Mouse (Mus musculus): ENCODE results near the gene Gm20388. TPM values are rescaled to one million over a fixed set of nuclear protein-coding genes. Genes with fewer than 3 reads are reported as not detected.

The Gm20388 gene
- polyA plus RNA-seq, 1 experiment from 2014 or later, result not detected

GRCm38 (mm10) chr8:122011066-122011588 lies 2100.5 kb downstream of the Gm20388 start:
- no peak overlapping the region for H3K9ac ChIP-seq (ENCODE audit: low read length)
- H3K36me3 ChIP-seq (ENCODE audit: control insufficient read depth, insufficient read depth, low read length), result peaks cover 40% of the 10 kb centered on the region
- WGBS, result 39% methylated on average over 7 of the region's 7 CpGs
- no peak overlapping the region for H3K4me2 ChIP-seq (ENCODE audit: low read length)
- no peaks in the 10 kb centered on the region for H3K27me3 ChIP-seq (ENCODE audit: control insufficient read depth, insufficient read depth, low read length)
- no peak overlapping the region for H3K4me3 ChIP-seq (ENCODE audit: control insufficient read depth in 1 of 2, insufficient read depth in 1 of 2, low read depth in 1 of 2, low read length in 2 of 2)
- no peaks in the 10 kb centered on the region for H3K9me3 ChIP-seq (ENCODE audit: control insufficient read depth, low read length)
- no peak overlapping the region for H3K27ac ChIP-seq (replicated peaks in 1 of 2; ENCODE audit: control insufficient read depth in 1 of 2, insufficient read depth in 1 of 2, low read depth in 2 of 2, low read length in 2 of 2)
- ATAC-seq (ENCODE audit: insufficient number of reproducible peaks, insufficient read depth, low FRiP score, low read depth), result no peak
- peaks cover 24 to 34% of the 10 kb centered on the region in 2 experiments for H3K4me1 ChIP-seq (ENCODE audit: control insufficient read depth in 2 of 2, insufficient read depth in 2 of 2, low read length in 2 of 2)

- 27% methylated on average over 3 of the region's 3 CpGs for WGBS
- peaks cover 34 to 52% of the 10 kb centered on the region in 2 experiments for H3K4me1 ChIP-seq (ENCODE audit: control insufficient read depth in 2 of 2, insufficient read depth in 2 of 2, low read length in 2 of 2)
- no peak for ATAC-seq (ENCODE audit: insufficient number of reproducible peaks, insufficient read depth, low FRiP score, low read depth)
- no peak overlapping the region for H3K9ac ChIP-seq (ENCODE audit: low read length)
- no peaks in the 10 kb centered on the region for H3K27me3 ChIP-seq (ENCODE audit: control insufficient read depth, insufficient read depth, low read length)
- H3K36me3 ChIP-seq (ENCODE audit: control insufficient read depth, insufficient read depth, low read length), result peaks cover 22% of the 10 kb centered on the region
- no peak overlapping the region for H3K27ac ChIP-seq (replicated peaks in 1 of 2; ENCODE audit: control insufficient read depth in 1 of 2, insufficient read depth in 1 of 2, low read depth in 2 of 2, low read length in 2 of 2)
- H3K4me3 ChIP-seq (ENCODE audit: control insufficient read depth in 1 of 2, insufficient read depth in 1 of 2, low read depth in 1 of 2, low read length in 2 of 2), result no peak overlapping the region
- no peaks in the 10 kb centered on the region for H3K9me3 ChIP-seq (ENCODE audit: control insufficient read depth, low read length)
- no peak overlapping the region for H3K4me2 ChIP-seq (ENCODE audit: low read length)
These were observed 2104.0 kb downstream of the Gm20388 start for GRCm38 (mm10) chr8:122014606-122015005.

GRCm38 (mm10) chr8:122018046-122018831 lies 2107.6 kb downstream of the Gm20388 start:
- H3K27me3 ChIP-seq (ENCODE audit: control insufficient read depth, insufficient read depth, low read length), result no peaks in the 10 kb centered on the region
- H3K9ac ChIP-seq (ENCODE audit: low read length), result no peak overlapping the region
- H3K4me3 ChIP-seq (ENCODE audit: control insufficient read depth in 1 of 2, insufficient read depth in 1 of 2, low read depth in 1 of 2, low read length in 2 of 2), result no peak overlapping the region
- WGBS, result 41% methylated on average over 22 of the region's 22 CpGs
- H3K36me3 ChIP-seq (ENCODE audit: control insufficient read depth, insufficient read depth, low read length), result peaks cover 34% of the 10 kb centered on the region
- H3K9me3 ChIP-seq (ENCODE audit: control insufficient read depth, low read length), result no peaks in the 10 kb centered on the region
- no peak overlapping the region for H3K4me2 ChIP-seq (ENCODE audit: low read length)
- H3K4me1 ChIP-seq (ENCODE audit: control insufficient read depth in 2 of 2, insufficient read depth in 2 of 2, low read length in 2 of 2), result peaks cover 36 to 61% of the 10 kb centered on the region in 2 experiments
- peak overlapping the region; percentile 42 to 46; a peak in 3 of 4 replicates for H3K27ac ChIP-seq (replicated peaks in 1 of 2; ENCODE audit: control insufficient read depth in 1 of 2, insufficient read depth in 1 of 2, low read depth in 2 of 2, low read length in 2 of 2)
- no peak for ATAC-seq (ENCODE audit: insufficient number of reproducible peaks, insufficient read depth, low FRiP score, low read depth)

- H3K9ac ChIP-seq (ENCODE audit: low read length), result no peak overlapping the region
- H3K4me3 ChIP-seq (ENCODE audit: control insufficient read depth in 1 of 2, insufficient read depth in 1 of 2, low read depth in 1 of 2, low read length in 2 of 2), result no peak overlapping the region
- H3K36me3 ChIP-seq (ENCODE audit: control insufficient read depth, insufficient read depth, low read length), result peaks cover 39% of the 10 kb centered on the region
- H3K4me2 ChIP-seq (ENCODE audit: low read length), result no peak overlapping the region
- H3K27ac ChIP-seq (replicated peaks in 1 of 2; ENCODE audit: control insufficient read depth in 1 of 2, insufficient read depth in 1 of 2, low read depth in 2 of 2, low read length in 2 of 2), result no peak overlapping the region
- no peak for ATAC-seq (ENCODE audit: insufficient number of reproducible peaks, insufficient read depth, low FRiP score, low read depth)
- peaks cover 36 to 61% of the 10 kb centered on the region in 2 experiments for H3K4me1 ChIP-seq (ENCODE audit: control insufficient read depth in 2 of 2, insufficient read depth in 2 of 2, low read length in 2 of 2)
- H3K27me3 ChIP-seq (ENCODE audit: control insufficient read depth, insufficient read depth, low read length), result no peaks in the 10 kb centered on the region
- no peaks in the 10 kb centered on the region for H3K9me3 ChIP-seq (ENCODE audit: control insufficient read depth, low read length)
- WGBS, result 83% methylated on average over 1 of the region's 1 CpGs
These were observed 2108.5 kb downstream of the Gm20388 start for GRCm38 (mm10) chr8:122019162-122019561.

- no peak overlapping the region for H3K4me3 ChIP-seq (ENCODE audit: control insufficient read depth in 1 of 2, insufficient read depth in 1 of 2, low read depth in 1 of 2, low read length in 2 of 2)
- no peak overlapping the region for H3K27ac ChIP-seq (replicated peaks in 1 of 2; ENCODE audit: control insufficient read depth in 1 of 2, insufficient read depth in 1 of 2, low read depth in 2 of 2, low read length in 2 of 2)
- WGBS, result 69% methylated on average over 8 of the region's 8 CpGs
- no peaks in the 10 kb centered on the region for H3K27me3 ChIP-seq (ENCODE audit: control insufficient read depth, insufficient read depth, low read length)
- no peak overlapping the region for H3K9ac ChIP-seq (ENCODE audit: low read length)
- peaks cover 49% of the 10 kb centered on the region for H3K36me3 ChIP-seq (ENCODE audit: control insufficient read depth, insufficient read depth, low read length)
- ATAC-seq (ENCODE audit: insufficient number of reproducible peaks, insufficient read depth, low FRiP score, low read depth), result no peak
- peaks cover 29 to 52% of the 10 kb centered on the region in 2 experiments for H3K4me1 ChIP-seq (ENCODE audit: control insufficient read depth in 2 of 2, insufficient read depth in 2 of 2, low read length in 2 of 2)
- H3K9me3 ChIP-seq (ENCODE audit: control insufficient read depth, low read length), result no peaks in the 10 kb centered on the region
- no peak overlapping the region for H3K4me2 ChIP-seq (ENCODE audit: low read length)
These were observed 2109.6 kb downstream of the Gm20388 start for GRCm38 (mm10) chr8:122020050-122020771.

GRCm38 (mm10) chr8:122021725-122022124 lies 2111.1 kb downstream of the Gm20388 start:
- Histone ChIP-seq H3K4me2 (ENCODE audit: low read length) (no peak overlapping the region), H3K4me1 (ENCODE audit: control insufficient read depth in 2 of 2, insufficient read depth in 2 of 2, low read length in 2 of 2) (peaks cover 18 to 40% of the 10 kb centered on the region in 2 experiments), H3K9me3 (ENCODE audit: control insufficient read depth, low read length) (no peaks in the 10 kb centered on the region), H3K36me3 (ENCODE audit: control insufficient read depth, insufficient read depth, low read length) (peaks cover 63% of the 10 kb centered on the region), H3K27me3 (ENCODE audit: control insufficient read depth, insufficient read depth, low read length) (no peaks in the 10 kb centered on the region), H3K4me3 (ENCODE audit: control insufficient read depth in 1 of 2, insufficient read depth in 1 of 2, low read depth in 1 of 2, low read length in 2 of 2) (no peak overlapping the region), H3K9ac (ENCODE audit: low read length) (no peak overlapping the region), H3K27ac (replicated peaks in 1 of 2; ENCODE audit: control insufficient read depth in 1 of 2, insufficient read depth in 1 of 2, low read depth in 2 of 2, low read length in 2 of 2) (no peak overlapping the region)
- 84% methylated on average over 2 of the region's 2 CpGs for WGBS
- no peak for ATAC-seq (ENCODE audit: insufficient number of reproducible peaks, insufficient read depth, low FRiP score, low read depth)

GRCm38 (mm10) chr8:122022274-122022673 lies 2111.6 kb downstream of the Gm20388 start:
- H3K4me1 ChIP-seq (ENCODE audit: control insufficient read depth in 2 of 2, insufficient read depth in 2 of 2, low read length in 2 of 2), result peaks cover 18 to 40% of the 10 kb centered on the region in 2 experiments
- H3K27me3 ChIP-seq (ENCODE audit: control insufficient read depth, insufficient read depth, low read length), result no peaks in the 10 kb centered on the region
- H3K9me3 ChIP-seq (ENCODE audit: control insufficient read depth, low read length), result no peaks in the 10 kb centered on the region
- 84% methylated on average over 6 of the region's 6 CpGs for WGBS
- H3K4me2 ChIP-seq (ENCODE audit: low read length), result no peak overlapping the region
- H3K9ac ChIP-seq (ENCODE audit: low read length), result no peak overlapping the region
- peaks cover 63% of the 10 kb centered on the region for H3K36me3 ChIP-seq (ENCODE audit: control insufficient read depth, insufficient read depth, low read length)
- no peak overlapping the region for H3K27ac ChIP-seq (replicated peaks in 1 of 2; ENCODE audit: control insufficient read depth in 1 of 2, insufficient read depth in 1 of 2, low read depth in 2 of 2, low read length in 2 of 2)
- H3K4me3 ChIP-seq (ENCODE audit: control insufficient read depth in 1 of 2, insufficient read depth in 1 of 2, low read depth in 1 of 2, low read length in 2 of 2), result no peak overlapping the region
- no peak for ATAC-seq (ENCODE audit: insufficient number of reproducible peaks, insufficient read depth, low FRiP score, low read depth)

All from heart, embryonic 14.5 days (tissue).